Mouse (Mus musculus): ENCODE measurements around the gene Adora1. TPM values are rescaled to one million over a fixed set of nuclear protein-coding genes. Genes with fewer than 3 reads are reported as not detected.

Adora1 gene
- total and polyA plus RNA-seq, 3 experiments, result not detected

DNA sequence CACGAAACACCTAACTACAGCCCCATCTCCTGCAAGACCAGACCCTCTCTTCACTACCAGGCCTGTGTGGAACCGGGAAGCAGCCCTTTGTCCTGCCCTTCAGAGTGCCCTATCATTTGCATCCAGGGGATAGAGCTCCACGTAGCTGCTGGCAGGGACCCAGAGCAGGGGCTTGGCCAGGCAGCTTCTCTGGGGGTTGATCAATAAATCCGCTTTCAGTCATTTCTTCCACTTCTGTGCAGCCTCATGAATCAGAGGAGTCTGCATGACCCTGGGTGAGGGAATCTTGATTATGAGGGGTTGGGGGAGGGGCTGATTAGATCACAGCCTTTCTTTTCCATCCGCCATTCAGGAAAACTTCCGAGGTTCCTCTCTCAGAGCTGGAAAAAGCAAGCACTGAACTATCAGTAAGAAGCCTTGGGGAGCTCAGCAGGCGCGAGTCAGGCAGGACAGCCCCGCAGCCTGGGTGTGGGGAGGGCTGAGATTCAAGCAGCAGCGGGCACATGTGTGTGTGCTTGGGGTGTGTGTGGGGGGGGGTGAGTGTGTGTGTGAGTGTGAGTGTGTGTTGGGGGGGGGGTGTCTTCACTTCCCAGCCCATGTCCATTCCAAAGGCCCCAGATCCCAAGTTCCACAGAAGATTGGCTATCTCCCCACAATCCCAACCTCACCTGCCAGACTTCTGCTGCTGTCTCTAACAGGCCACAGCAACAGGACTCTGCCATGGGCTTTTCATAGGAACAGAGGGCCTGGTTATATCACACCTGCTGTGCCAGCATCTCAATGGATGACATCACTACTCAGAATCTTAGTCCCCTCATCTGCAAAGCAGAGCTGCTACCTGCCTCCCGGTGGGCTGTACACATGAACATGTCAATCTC, 19.2 kb downstream of the Adora1 start:
- peaks cover 2 to 12% of the 10 kb centered on the region in 2 experiments; a peak in 3 of 4 replicates for H3K4me1 ChIP-seq (ENCODE audit: control insufficient read depth in 1 of 2, insufficient read depth in 2 of 2, low read length in 2 of 2)
- H3K79me2 ChIP-seq (ENCODE audit: control insufficient read depth, insufficient read depth, low read length, poor library complexity), result no peaks in the 10 kb centered on the region
- no peaks in the 10 kb centered on the region; a peak in 1 of 4 replicates for H3K36me3 ChIP-seq (ENCODE audit: control insufficient read depth in 1 of 2, insufficient read depth in 2 of 2, low read length in 2 of 2)
- no peak overlapping the region for H3K4me3 ChIP-seq (ENCODE audit: control insufficient read depth in 1 of 2, insufficient read depth in 1 of 2, low read depth in 2 of 2, low read length in 2 of 2)
- TF ChIP-seq GATA1 (IDR thresholded peaks at IDR 0.05; ENCODE audit: low read depth, low read length) (no peak), TBP (IDR thresholded peaks at IDR 0.05; ENCODE audit: low read depth, low read length) (no peak), UBTF (IDR thresholded peaks at IDR 0.05; ENCODE audit: borderline replicate concordance, insufficient read depth, low read depth, low read length) (no peak), E2F4 (IDR thresholded peaks at IDR 0.05; ENCODE audit: borderline replicate concordance, low read depth, low read length) (no peak), POLR2AphosphoS2 (IDR thresholded peaks at IDR 0.05; ENCODE audit: low read length) (no peak), MXI1 (IDR thresholded peaks at IDR 0.05; ENCODE audit: low read depth, low read length) (no peak), ZC3H11A (IDR thresholded peaks at IDR 0.05; ENCODE audit: low read depth, low read length) (no peak), POLR2AphosphoS5 (IDR thresholded peaks at IDR 0.05; ENCODE audit: borderline replicate concordance, low read depth, low read length) (no peak), ELF1 (IDR thresholded peaks at IDR 0.05; ENCODE audit: low read depth, low read length) (no peak), ZNF384 (IDR thresholded peaks at IDR 0.05; ENCODE audit: low read depth, low read length) (no peak), KAT2A (conservative IDR thresholded peaks at IDR 0.05; ENCODE audit: low read depth, low read length) (no peak), EP300 (IDR thresholded peaks at IDR 0.05; ENCODE audit: low read depth in 1 of 2, low read length in 2 of 2) (no peak), ETS1 (IDR thresholded peaks at IDR 0.05; ENCODE audit: low read depth, low read length) (no peak), MAFK (IDR thresholded peaks at IDR 0.05; ENCODE audit: borderline replicate concordance, low read depth, low read length) (no peak)
- H3K27ac ChIP-seq (ENCODE audit: control insufficient read depth, low read depth, low read length), result no peak overlapping the region
- H3K27me3 ChIP-seq (ENCODE audit: control insufficient read depth in 1 of 2, insufficient read depth in 2 of 2, low read length in 2 of 2), result 0 out of 4 replicates have a peak, but pooled peaks cover 0 to 1% of the 10 kb centered on the region in 2 experiments
- H3K9me3 ChIP-seq (replicated peaks; ENCODE audit: insufficient read depth, low read length), result no peaks in the 10 kb centered on the region
- DNase-seq (ENCODE audit: low read depth, low spot score), result no peak
- H3K9ac ChIP-seq (ENCODE audit: control insufficient read depth, low read depth, low read length, poor library complexity, severe bottlenecking), result no peak overlapping the region

DNA sequence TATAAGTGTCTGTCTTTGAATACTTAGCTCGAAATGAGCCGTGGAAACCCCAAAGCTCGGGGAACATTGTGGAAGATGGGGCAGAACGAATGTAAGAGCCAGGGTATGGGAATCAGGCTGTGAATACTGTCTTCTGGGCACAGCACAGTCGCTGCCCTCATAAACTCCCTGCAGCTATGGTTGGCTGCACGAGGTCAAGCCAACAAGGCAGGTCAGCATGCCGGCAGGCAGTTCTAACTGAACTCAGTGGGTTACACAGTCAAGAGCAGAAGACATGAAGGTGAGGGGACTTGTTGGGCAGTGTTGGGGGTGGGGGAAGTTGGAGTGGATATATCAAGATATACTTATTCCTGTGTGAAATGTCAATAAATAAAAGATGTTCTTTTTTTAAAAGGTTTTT, 20.2 kb downstream of the Adora1 start:
- no peaks in the 10 kb centered on the region; a peak in 1 of 4 replicates for H3K36me3 ChIP-seq (ENCODE audit: control insufficient read depth in 1 of 2, insufficient read depth in 2 of 2, low read length in 2 of 2)
- DNase-seq (ENCODE audit: low read depth, low spot score), result no peak
- H3K4me3 ChIP-seq (ENCODE audit: control insufficient read depth in 1 of 2, insufficient read depth in 1 of 2, low read depth in 2 of 2, low read length in 2 of 2), result no peak overlapping the region
- peaks cover 2 to 12% of the 10 kb centered on the region in 2 experiments; a peak in 3 of 4 replicates for H3K4me1 ChIP-seq (ENCODE audit: control insufficient read depth in 1 of 2, insufficient read depth in 2 of 2, low read length in 2 of 2)
- H3K9me3 ChIP-seq (replicated peaks; ENCODE audit: insufficient read depth, low read length), result no peaks in the 10 kb centered on the region
- H3K79me2 ChIP-seq (ENCODE audit: control insufficient read depth, insufficient read depth, low read length, poor library complexity), result no peaks in the 10 kb centered on the region
- no peak overlapping the region for H3K9ac ChIP-seq (ENCODE audit: control insufficient read depth, low read depth, low read length, poor library complexity, severe bottlenecking)
- no peak for TF ChIP-seq GATA1 (IDR thresholded peaks at IDR 0.05; ENCODE audit: low read depth, low read length)
- no peak for TF ChIP-seq MYC (IDR thresholded peaks at IDR 0.05; ENCODE audit: low read depth, low read length)
- TF ChIP-seq MYB (IDR thresholded peaks at IDR 0.05; ENCODE audit: low read depth, low read length), result no peak
- no peak for TF ChIP-seq ZC3H11A (IDR thresholded peaks at IDR 0.05; ENCODE audit: low read depth, low read length)
- no peak for TF ChIP-seq ZNF384 (IDR thresholded peaks at IDR 0.05; ENCODE audit: low read depth, low read length)
- TF ChIP-seq BHLHE40 (IDR thresholded peaks at IDR 0.05; ENCODE audit: borderline replicate concordance, low read depth, low read length), result no peak
- TF ChIP-seq ELF1 (IDR thresholded peaks at IDR 0.05; ENCODE audit: low read depth, low read length), result no peak
- no peak for TF ChIP-seq MAFK (IDR thresholded peaks at IDR 0.05; ENCODE audit: borderline replicate concordance, low read depth, low read length)
- no peak for TF ChIP-seq TCF12 (IDR thresholded peaks at IDR 0.05; ENCODE audit: low read depth, low read length)
- no peak for TF ChIP-seq NRF1 (IDR thresholded peaks at IDR 0.05; ENCODE audit: insufficient read depth, low read depth, low read length, poor library complexity, severe bottlenecking)
- TF ChIP-seq RCOR1 (IDR thresholded peaks at IDR 0.05; ENCODE audit: low read depth, low read length), result no peak
- TF ChIP-seq JUND (IDR thresholded peaks at IDR 0.05; ENCODE audit: low read depth, low read length), result no peak
- H3K27ac ChIP-seq (ENCODE audit: control insufficient read depth, low read depth, low read length), result no peak overlapping the region
- H3K27me3 ChIP-seq (ENCODE audit: control insufficient read depth in 1 of 2, insufficient read depth in 2 of 2, low read length in 2 of 2), result 0 out of 4 replicates have a peak, but pooled peaks cover 0 to 1% of the 10 kb centered on the region in 2 experiments
